Mouse (Mus musculus): ENCODE measurements at regions not wholly inside any gene's neighbourhood (a gene's known extent, or its start where the extent isn't known, plus 50 kb on each side); places are given as distances from the start of the nearest gene placed in this dataset.
"Not testable (repeated sequence)": the region's sequence is repeated elsewhere in the genome, so short reads cannot be mapped to it uniquely, and the experiment has no call there.

DNA sequence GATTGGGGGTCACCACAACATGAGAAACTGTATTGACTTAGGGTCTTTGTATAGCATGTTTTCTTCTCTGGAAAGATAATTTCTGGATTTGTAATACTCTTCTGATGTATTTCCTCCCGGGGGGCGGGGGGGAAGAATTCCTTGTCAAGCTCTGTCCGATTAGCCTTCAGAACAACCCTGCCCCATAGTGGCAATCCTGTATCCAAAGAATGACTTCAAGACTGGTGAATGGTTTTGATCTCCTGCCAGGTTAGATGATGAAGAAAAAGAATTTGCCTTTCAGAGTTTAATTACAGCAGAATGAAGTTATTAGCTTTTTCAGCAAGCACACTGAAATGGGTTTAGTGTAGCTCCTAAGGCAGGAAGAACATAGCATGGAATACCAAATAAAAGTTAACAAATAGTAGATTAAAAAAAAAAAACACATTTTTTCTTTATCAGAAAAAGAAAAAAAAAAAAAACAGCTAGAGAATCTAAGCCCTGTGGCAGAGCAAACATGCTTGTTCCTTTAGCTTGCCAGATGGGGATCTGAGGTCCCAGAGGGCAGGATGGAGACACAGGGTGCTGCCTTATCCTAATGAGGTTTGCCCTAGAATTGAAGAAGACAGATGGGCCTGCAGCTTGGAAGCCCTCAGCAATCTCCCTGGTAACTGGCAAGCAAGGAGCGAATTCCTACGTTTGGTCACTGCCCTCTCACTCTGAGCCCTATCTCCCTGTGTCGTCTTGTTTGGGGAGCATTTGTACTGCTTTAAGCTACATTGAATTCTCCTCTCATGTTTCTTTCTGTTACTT, 280.9 kb upstream of the Gm9972 start:
- no peak for DNase-seq

DNA sequence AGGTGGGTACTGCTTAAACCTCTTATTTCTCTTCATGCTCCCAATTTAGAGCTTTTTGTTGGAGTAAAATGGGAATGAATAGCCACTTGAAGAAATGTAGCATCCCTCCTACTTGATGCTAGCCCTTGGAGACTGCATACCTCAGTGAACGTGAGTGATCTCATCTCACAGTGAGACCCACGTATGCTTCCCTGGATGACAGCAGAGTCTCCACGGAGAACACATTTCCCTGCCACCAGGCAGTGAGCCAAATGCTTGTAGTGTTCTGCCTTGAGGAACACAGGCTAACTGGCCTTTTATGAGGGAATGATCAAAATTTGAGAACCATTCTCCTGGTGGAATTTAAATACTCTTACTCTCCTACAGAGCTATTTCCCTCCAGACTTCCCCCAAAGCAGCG, 280.1 kb upstream of the Gm9972 start:
- no peak for DNase-seq

DNA sequence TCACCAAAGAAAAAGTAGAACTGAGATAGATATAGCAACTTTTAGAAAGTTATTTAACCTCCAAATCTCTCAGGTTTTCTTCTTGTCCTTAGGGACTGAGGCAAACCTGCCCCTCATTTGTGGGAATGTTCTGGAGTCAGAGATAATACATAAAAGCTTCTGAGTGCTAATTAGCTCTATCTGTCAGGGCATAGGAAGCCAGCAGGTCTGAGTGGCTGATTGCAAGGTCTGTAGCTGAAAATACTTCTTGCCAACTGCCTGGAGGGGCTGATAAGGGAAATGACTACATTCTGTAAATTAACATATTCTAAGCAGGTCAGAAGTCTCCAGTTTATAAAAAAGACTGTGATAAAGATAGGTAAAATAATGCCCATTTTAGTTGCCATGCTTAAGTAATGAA, 270.3 kb upstream of the Gm9972 start:
- no peak for DNase-seq

DNA sequence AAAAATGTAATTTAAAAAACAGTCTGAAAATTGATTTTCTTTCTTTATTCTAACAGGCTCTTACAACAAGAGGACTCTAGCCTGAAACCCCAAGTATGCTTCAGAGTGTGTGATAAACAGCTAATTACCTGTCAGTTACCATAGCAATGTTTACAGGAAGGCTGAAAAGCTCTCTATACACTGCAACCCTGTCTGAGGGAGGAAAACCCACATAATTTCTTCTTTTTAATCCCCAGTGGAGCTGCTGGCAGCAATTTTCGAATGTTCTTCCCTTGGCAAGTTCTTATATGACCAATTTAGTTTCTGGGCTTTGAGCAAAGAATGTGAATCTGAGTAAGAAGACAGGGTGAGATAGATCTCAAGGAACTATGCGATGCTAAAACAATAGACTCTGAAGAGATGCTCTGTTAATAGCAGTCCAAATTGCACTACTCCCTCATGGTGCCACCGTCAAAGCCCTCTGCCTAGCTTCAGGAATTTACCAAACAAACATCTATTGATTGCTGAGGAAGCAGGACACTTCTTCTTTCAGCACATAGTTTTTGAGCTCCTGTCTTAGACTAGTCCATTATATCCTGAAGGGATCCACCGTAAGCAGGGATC, 260.4 kb upstream of the Gm9972 start:
- DNase-seq: no peak

DNA sequence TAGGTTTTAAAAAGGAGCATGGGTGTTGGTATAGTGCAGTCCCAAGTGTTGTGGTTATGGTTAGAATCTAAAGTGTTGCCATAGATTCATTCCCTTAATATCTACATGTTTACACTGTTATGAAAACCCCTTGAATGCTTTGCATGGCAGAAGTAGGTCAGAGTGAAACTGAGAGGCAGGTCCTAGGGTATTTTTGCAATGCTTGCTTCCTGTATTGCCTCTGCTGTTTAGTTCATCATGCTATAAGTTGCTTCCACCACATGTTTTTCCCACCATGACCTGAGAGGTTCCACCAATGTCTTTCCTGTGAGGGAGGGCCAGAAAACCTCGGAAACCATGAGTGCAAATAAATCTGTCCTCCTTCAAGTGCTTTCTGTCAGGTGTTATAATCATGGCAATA, 224.1 kb upstream of the Gm9972 start:
- DNase-seq: no peak

DNA sequence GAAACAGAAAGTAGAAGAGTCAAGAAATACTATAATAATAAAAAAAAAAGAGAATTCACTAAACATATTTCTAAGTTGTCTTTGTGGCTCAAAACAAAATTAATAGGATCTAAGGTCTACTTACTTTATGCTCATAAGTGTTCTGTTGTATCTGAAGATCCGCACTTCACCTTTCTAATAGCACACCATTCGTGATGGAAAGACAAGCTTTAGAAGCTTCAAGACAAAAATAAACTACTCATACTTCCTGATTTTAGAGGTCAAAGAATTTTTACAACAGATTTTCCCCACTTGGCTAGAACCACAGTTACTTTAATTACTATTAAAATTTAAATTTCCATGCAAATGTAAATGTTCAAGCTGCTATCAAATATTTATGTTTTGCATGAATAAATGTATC, 219.8 kb upstream of the Gm9972 start:
- DNase-seq: no peak

DNA sequence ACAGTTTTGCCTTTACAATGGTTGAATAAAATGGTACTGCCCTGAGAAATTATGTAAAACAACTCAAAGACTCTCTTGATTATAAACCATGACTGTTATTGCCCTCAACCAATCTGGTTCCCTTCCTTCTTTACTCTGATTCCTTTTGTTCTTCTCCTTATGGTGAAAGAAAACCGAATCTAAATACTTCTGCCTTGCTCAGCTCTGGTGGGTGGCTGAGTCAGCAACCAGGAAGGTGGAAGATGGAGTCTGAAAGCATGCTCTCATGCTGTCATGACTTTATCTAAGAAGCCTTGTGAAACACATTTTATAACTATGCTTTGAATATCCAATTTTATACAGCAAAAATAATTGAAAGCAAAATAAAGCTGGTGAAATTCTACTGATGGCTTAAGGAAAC, 212.7 kb upstream of the Gm9972 start:
- no peak for DNase-seq

DNA sequence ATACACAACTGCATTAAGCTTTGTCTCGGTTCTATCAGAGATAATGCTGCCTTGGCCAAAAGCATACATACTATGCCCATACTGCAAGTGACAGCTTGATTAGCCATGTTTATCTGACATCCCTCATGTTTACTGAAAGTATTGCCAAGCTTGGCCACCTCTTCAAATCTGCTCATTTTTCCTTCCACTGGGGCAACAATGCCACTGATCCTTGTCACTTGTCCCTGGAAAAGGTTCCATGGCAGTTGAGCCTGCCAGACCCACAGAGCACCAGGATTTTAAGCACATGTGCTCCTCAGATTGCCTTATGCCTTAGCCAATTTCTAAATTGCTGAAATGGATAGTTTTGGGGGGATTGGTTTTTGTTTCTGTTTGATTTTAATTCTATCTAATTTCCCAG, 189.8 kb upstream of the Gm9972 start:
- no peak for DNase-seq

DNA sequence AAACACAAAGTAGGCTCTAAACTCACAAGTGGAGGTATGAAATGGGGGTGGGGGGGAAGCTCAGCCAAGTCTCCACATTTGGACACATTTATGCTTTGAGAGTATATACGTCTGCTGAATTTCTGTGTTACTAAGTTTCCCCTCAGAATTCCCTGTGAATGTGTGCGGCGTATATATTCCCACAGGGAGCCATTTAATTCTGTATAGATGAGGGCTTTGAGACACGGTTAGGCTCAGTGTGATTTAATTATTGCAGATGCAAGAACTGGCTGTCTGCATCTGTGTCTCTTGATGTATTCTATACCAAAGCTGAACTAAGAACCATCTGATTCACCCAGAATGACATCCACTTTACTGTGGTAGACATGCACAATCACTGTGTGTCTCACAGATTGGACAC, 181.1 kb upstream of the Gm9972 start:
- no peak for DNase-seq

DNA sequence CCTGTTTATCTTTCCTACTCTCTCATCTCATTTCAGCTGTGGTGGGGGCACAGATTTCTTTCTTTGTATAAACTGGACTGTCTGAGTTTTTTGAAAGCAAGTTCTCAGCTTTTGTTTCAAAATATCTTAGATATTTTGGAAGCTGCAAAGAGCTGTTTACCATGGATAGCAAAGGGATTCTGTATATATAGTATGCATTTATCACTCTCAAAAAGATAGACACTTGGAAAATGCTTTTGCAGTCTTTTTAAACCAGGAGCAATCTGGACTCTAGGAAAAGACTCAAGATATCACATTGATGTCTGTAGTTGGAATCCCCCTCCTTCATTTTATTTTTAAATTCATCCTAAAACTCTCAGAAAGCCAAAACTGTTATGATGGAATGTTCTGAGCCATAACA, 177.9 kb upstream of the Gm9972 start:
- DNase-seq: no peak

DNA sequence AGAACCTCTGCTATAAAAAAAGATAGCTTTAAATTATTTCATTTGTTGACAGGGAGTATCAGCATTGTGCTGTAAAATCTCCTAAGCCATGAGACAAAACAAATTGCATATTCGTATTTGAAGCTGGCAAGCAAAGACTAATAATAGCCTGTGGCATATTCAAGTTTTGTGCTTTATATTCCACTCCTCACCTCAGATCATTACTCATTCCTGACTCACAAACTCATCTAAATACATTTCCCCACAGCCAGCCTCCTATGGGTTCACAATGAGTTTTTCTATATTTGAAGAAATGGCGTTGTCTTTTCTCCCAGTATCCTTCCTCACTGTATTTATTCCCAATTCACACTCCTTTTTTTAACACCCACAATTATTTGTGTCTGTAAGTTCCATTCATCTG, 161.5 kb upstream of the Gm9972 start:
- no peak for DNase-seq

DNA sequence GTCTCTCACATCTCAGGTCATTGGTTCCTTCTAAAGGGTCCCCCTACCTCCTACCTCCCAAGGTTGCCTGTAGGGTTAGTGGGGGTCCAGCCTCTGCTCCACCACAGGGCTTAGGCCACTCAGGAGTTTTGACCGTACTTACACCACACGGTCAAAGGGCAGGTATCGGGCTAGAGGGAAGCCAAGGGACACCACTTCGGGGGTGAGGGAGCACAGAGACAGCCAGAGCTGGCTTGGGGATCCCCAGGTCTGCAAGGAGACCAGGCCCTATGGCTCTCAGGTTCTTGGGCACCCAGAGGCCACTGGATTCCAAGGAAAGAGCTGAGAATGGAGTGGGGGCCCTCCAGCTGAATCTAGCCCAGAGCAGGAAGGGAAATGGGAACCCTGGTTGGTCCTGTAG, 135.5 kb upstream of the Gm9972 start:
- no peak for DNase-seq

DNA sequence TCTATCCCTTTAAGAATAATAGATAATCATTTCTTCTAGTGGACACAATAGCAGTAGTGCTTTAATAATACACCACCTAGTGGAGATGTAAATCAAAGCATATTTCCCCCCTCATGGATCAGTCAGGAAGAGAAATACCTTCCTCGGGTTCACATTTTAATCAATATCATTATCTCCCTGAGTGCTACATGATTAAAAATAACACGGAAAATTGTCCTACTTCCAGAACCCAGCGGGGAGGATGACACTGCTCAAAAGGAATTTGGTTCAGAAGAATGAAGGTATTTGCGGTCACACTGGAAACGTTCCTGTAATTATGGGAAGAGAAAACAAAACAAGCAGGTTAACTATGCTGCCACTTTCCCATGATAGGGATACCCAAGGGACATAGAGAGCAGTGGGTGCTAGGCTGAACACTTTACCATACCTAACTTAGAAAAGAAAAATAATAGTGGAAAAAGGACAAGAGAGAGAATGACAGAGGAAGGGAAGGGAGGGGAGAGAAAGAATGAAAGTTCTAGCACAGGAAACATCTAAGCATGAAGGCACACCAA, 132.0 kb upstream of the Gm9972 start:
- no peak for DNase-seq

DNA sequence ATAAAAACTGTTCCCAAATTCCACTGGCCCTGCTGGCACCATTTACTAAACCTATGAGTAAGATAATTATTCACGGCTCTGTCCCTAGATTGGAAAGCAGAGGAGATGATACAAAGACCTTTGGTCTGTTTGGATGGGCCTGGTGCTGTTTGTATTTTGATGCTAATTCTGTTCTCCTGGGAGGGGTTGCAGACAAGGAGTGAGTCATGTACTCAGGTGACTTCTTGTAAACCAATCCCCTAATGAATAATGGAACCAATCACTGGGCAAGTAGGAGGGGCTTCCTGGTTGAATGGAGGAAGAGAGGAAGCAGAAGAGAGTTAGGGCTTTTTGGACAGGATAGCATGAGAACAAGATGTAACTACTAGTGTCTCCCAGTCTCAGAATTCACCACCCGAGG, 130.0 kb upstream of the Gm9972 start:
- no peak for DNase-seq

DNA sequence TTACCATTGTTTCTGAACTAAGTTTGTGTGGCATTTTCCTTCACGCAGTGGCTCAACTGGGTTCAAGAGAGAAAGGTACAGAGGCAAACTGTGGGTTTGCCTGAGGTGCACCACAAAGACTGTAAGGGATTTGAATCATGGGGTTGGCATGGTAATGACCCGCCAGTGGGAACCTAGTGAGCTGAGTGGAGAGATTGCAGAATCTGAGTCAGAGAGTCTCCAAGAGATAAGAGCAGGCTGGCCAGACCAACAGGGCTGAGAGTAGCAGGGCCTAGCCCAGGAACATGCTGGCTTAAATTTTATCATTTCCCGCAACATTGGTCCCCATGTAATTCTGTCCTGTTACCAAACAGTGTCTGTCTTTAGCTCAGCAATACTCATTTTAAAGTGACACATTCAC, 129.5 kb upstream of the Gm9972 start:
- DNase-seq: no peak

DNA sequence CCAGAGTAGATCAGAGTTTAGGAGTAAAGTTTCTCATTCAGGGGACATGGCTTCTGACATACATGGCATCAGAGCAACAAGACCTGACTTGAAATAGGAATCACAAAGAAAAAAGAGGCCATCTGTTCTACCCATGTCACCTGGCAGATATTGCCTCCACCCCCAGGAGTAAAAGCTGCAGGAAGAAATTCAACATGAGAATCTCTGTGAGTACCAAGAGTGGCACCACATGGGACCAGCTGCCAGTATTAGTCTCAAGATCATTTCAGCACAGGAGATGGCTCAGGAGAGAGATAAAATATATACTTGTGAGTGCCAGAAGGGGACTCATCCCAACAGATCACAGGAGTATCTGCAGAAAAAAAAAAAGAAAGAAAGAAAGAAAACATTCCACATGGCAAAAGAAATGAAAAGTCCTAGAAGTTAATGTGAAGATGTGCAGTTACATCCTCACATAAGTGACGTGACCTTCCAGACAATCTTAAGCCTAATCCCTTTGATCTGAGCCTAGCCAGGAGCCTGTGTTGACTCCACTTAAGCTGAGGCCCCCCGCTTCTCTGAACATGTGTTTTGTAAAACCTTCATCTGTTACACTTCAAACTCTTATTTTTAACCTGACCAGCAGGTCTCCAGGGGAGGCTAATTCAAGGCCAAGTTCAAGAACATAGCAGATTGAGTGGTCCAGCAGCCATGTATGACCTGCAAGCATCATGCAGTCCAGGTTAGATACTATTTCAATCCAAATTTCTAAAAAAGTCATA, 118.9 kb upstream of the Gm9972 start:
- DNase-seq: no peak

DNA sequence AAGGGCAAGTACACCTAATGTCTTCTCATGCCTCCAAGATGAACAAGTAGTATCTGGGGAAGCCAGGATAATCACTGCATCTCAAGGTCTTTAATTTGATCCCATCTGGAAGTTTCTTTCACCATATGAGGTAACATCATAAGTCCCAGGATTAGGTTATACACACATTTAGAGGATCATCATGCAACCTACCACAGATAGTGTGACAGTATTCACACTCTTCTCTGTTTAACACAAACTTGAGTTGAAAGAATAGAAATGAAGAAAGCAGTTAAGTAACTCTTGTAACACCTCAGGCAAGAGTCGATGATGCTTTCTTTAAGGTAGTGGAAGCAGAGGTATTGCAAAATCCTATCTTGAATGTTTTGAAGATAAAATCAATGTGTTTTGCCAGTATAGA, 116.3 kb upstream of the Gm9972 start:
- DNase-seq: no peak

DNA sequence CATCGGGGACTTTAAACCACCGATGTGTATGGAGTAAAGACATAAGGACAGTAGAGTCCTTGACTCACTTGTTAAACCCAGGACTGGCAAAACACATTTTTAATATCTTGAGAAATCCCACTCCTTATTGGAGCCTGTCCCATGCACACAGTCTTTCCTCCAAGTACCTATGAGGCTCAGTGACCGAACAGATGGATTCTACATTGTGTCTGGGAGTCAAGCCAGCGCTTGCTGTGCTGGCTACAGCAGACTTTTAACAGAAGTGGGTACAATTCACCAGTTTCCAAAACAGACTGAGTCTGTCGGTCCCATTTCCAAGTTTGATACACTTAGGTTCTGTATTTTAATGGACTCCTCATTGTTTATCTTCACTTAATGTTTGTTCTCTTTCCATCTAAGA, 108.4 kb upstream of the Gm9972 start:
- DNase-seq: no peak

DNA sequence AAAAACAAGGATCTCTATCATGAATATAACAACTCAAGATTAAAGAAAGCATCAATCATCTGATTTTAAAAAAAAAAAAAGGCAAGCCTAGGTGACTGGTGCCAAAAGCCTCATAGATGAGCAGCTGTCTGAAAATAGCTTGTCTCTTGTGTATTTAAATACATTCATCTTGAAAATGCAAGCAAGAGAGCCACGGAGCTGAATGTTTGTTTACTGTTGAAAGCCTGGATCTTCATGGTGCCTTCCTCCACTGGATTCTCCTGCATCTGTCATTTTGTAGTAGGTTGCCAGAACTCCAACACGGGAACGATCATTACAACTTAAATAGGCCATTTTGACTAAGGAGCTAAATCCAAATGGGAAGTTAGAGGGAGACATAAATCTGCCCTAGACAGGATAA, 106.6 kb upstream of the Gm9972 start:
- no peak for DNase-seq

DNA sequence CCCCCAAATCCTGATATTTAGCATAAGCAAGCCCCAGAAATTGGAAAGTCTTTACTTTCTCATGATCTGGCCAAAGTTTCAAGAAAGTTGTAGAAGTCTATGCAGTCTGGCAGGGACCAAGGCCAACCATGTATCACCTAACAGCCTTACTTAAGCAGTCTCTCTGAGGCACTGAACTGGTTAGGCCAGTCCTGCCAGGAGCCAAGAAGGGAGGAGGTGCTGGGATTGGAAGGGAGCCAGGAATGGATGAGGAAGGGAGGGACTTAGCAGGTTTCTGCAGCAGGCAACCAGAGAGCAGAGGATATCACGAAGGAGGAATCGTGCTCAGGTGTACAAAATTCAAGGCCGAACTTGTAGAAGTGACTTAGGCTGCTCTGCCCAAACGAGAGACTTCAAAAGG, 96.3 kb upstream of the Gm9972 start:
- DNase-seq: not testable (repeated sequence)

DNA sequence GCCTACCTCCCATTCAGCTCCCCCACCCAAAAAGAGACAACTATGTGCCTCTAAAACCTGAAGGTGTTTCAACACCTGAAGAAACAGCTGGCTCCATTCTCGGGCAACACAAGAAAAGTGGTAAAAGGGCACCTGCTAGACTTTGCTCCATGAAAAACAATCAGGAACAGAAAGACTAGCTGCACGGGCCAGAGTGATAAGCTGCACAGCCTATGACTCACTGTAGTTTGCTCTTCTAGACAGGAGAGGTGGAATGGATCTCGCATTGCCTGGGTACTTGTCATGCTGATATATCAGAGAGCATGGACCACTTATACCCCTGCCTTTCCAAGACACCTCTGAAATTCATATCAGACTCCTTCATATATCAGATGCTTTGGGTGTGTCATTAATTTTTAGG, 94.0 kb upstream of the Gm9972 start:
- no peak for DNase-seq

DNA sequence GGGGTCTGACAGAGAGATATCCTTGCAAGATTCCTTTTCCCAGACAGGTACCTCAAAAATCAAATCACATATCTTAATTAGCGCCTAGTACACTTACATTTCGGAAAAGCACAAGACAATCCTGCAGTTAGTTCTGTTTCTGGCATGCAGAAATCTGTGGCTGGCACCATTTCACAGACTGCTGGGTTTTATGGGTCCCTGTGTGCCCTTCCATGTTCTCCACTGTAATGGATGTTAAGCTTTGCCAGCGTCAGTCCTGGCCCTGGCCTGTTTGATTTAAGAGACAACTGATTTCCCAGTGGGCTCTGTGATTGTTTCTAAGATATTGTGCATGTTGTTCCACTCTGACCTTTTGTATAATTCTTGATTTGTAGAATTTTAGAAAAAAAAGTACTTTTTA, 93.3 kb upstream of the Gm9972 start:
- DNase-seq: no peak

DNA sequence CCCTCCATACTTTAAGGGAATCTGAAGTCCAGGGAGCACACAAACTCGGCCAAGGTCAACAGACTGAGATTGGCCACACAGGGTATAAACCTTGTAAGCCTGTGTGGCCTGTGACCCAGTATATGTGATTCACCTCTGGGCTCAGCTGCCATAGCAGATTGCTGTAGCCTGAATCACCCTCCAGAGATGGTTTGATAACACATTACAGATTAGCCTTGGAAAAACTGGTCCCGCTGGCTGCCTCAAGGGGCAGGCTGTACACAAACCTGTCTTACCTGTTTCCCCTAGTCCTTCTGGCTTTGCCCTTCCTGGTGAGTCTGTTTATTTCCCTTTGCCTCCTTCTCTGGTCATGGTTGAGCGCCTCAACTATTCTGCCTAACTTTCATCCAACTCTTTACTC, 91.0 kb upstream of the Gm9972 start:
- DNase-seq: peak; percentile 42
